Mouse (Mus musculus) urinary bladder, adult 18-20 months (tissue): ENCODE measurements around the gene Crhbp.

ENCODE experiments used
- DNase-seq, 2 experiments: peaks; one replicate each; pipeline ENCODE4 v3.0.0; 2022; ENCODE audit warnings: low spot score in 2 of 2, mixed read lengths in 2 of 2

The Crhbp gene

GRCm38 (mm10) chr13:95419204-95419749, 25.4 kb downstream of the Crhbp start:
- no peak for DNase-seq

- DNase-seq = no peak
These were observed 26.0 kb downstream of the Crhbp start for GRCm38 (mm10) chr13:95418575-95419203.

- DNase-seq = no peak
These were observed 32.5 kb downstream of the Crhbp start for GRCm38 (mm10) chr13:95412257-95412656.

GRCm38 (mm10) chr13:95393242-95393641, 51.5 kb downstream of the Crhbp start:
- DNase-seq = no peak

GRCm38 (mm10) chr13:95389866-95390865, 54.6 kb downstream of the Crhbp start:
- peak; percentile 56 to 61 for DNase-seq

- DNase-seq = no peak
These were observed 56.5 kb downstream of the Crhbp start for GRCm38 (mm10) chr13:95388226-95388625.

GRCm38 (mm10) chr13:95382418-95382817, 62.3 kb downstream of the Crhbp start:
- DNase-seq = no peak
